Mouse (Mus musculus): ENCODE measurements around the gene Gemin7.

DNA sequence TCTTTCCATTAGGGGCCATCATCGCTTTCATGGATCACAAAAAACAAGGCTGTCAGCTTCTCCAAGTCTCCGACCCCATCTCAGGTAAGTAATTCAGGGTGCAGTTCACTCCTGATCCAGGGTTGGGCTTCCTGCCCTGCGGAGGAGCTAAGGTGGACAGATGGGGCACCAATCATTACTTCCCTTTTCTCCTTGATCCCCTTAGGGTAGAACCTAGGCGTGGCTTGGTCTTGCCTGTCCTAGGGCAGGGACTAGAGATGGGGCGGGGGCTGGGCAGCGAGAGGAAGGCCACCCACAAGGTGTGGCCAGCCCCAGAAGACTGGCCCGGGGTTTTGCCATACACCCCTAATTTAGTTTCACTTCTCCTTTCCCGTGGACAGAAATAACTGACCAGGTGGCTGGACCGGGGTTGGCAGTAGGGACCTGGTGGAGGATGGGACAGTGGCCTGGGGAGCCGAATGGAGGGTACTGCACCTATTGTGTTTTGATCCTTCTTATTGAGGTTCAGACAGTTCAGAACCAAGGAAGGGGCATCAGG, 551 bp upstream of the Gemin7 start:
- TF ChIP-seq CTCF (IDR thresholded peaks at IDR 0.05; ENCODE audit: extremely low read depth, insufficient read depth, insufficient read length, insufficient replicate concordance) (no peak), POLR2A (IDR thresholded peaks at IDR 0.05; ENCODE audit: low read depth, low read length) (no peak)

Data from spleen, adult 2 months (tissue).